Mouse (Mus musculus) liver, embryonic 11.5 days (tissue): ENCODE data around the gene Olfr20. TPM values are rescaled to one million over a fixed set of nuclear protein-coding genes. Genes with fewer than 3 reads are reported as not detected.

ENCODE experiments used
- ATAC-seq: fragments of 200-750 bp; cut with Nextera tagmentation; replicated peaks from 2 replicates; pipeline ENCODE4 v1.8.0; 2017; ENCODE audit warnings: moderate number of reproducible peaks, mild to moderate bottlenecking, moderate TSS enrichment, moderate library complexity; ENCODE audit not compliant: low FRiP score
- DNase-seq: peaks from one replicate; pipeline ENCODE4 v3.0.0-alpha.2; 2017; ENCODE audit warnings: low spot score
- H3K27ac ChIP-seq: fragments of 300-500 bp; sonication (generic); 2 replicates; pipeline ENCODE4 v1.5.1; 2014; ENCODE audit warnings: mild to moderate bottlenecking, low read depth, low read length, control low read depth
- H3K27me3 ChIP-seq: fragments of 300-500 bp; sonication (generic); replicated peaks from 2 replicates; pipeline ENCODE4 v1.6.1; 2014; ENCODE audit warnings: low read length, mixed read lengths; ENCODE audit not compliant: control insufficient read depth, insufficient read depth
- H3K36me3 ChIP-seq: fragments of 300-500 bp; sonication (generic); 2 replicates; pipeline ENCODE4 v1.6.1; 2014; ENCODE audit warnings: mild to moderate bottlenecking, low read length, moderate library complexity, mixed read lengths; ENCODE audit not compliant: control insufficient read depth, insufficient read depth
- H3K4me1 ChIP-seq: fragments of 300-500 bp; sonication (generic); replicated peaks from 2 replicates; pipeline ENCODE4 v1.6.1; 2014; ENCODE audit warnings: low read length, mixed read lengths; ENCODE audit not compliant: control insufficient read depth, insufficient read depth
- H3K4me2 ChIP-seq: fragments of 300-500 bp; sonication (generic); 2 replicates; pipeline ENCODE4 v1.6.1; 2014; ENCODE audit warnings: mild to moderate bottlenecking, control low read depth, moderate library complexity
- H3K4me3 ChIP-seq: fragments of 300-500 bp; sonication (generic); 2 replicates; pipeline ENCODE4 v1.5.1; 2014; ENCODE audit warnings: low read depth, low read length, control low read depth
- H3K9ac ChIP-seq: fragments of 300-500 bp; sonication (generic); 2 replicates; pipeline ENCODE4 v1.6.1; 2014; ENCODE audit warnings: low read depth, low read length, control low read depth
- H3K9me3 ChIP-seq: fragments of 300-500 bp; sonication (generic); 2 replicates; pipeline ENCODE4 v1.6.1; 2016; ENCODE audit warnings: low read length, inconsistent platforms, mixed read lengths; ENCODE audit not compliant: control insufficient read depth
- WGBS: fragments of 180-500 bp; shearing (Covaris S2); extraction: QIAGEN DNeasy Blood & Tissue Kit; methylation state at CpG from one replicate; pipeline ENCODE4 v1.1.7; 2014; 5-methylcytosine and 5-hydroxymethylcytosine counted together
- polyA plus RNA-seq: library from polyadenylated mRNA; unstranded; fragments of >200 nt; fragmentation: Nextera tagmentation; extraction: Ambion mirVana; gene quantifications from 2 replicates; pipeline ENCODE4 v1.2.1, GENCODE M21; 2014

Olfr20 gene
- polyA plus RNA-seq, 1 experiment from 2014 or later = 0.16 TPM

- Histone ChIP-seq H3K36me3 (no peaks in the 10 kb centered on the region), H3K9me3 (no peaks in the 10 kb centered on the region), H3K4me3 (no peak overlapping the region), H3K4me1 (no peaks in the 10 kb centered on the region), H3K27me3 (no peaks in the 10 kb centered on the region), H3K9ac (no peak overlapping the region), H3K4me2 (no peak overlapping the region), H3K27ac (no peak overlapping the region)
- DNase-seq = no peak
- ATAC-seq = no peak
- WGBS = 81% methylated on average over 2 of the region's 2 CpGs
Measured at GRCm38 (mm10) chr11:73333357-73333756, 17.2 kb upstream of the Olfr20 start.

- no peak for DNase-seq
- Histone ChIP-seq H3K36me3 (no peaks in the 10 kb centered on the region), H3K9ac (no peak overlapping the region), H3K9me3 (no peaks in the 10 kb centered on the region), H3K27ac (no peak overlapping the region), H3K4me2 (no peak overlapping the region), H3K4me1 (no peaks in the 10 kb centered on the region), H3K27me3 (no peaks in the 10 kb centered on the region), H3K4me3 (no peak overlapping the region)
- no peak for ATAC-seq
- 70% methylated on average over 4 of the region's 4 CpGs for WGBS
Measured at GRCm38 (mm10) chr11:73336919-73337318, 13.7 kb upstream of the Olfr20 start.

GRCm38 (mm10) chr11:73370946-73371345, 20.4 kb downstream of the Olfr20 start, which contains the start of gene Olfr376:
Olfr376 (plus strand) TSS chr11:73371246.
- Histone ChIP-seq H3K4me1 (no peaks in the 10 kb centered on the region), H3K27ac (no peak within 1 kb of the TSS), H3K4me3 (no peak within 1 kb of the TSS), H3K9ac (no peak within 1 kb of the TSS), H3K36me3 (no peaks in the 10 kb centered on the region), H3K27me3 (no peaks in the 10 kb centered on the region), H3K9me3 (no peaks in the 10 kb centered on the region; the same call in 1 of the 2 replicates), H3K4me2 (no peak within 1 kb of the TSS)
- no peak for DNase-seq
- 73% methylated on average over 2 of the region's 2 CpGs for WGBS
- no peak for ATAC-seq

- no peaks in the 10 kb centered on the region for H3K27me3 ChIP-seq
- H3K36me3 ChIP-seq = no peaks in the 10 kb centered on the region
- H3K9ac ChIP-seq = no peak overlapping the region
- DNase-seq = no peak
- H3K4me2 ChIP-seq = no peak overlapping the region
- H3K9me3 ChIP-seq = no peaks in the 10 kb centered on the region
- no peak for ATAC-seq
- no peak overlapping the region for H3K27ac ChIP-seq
- H3K4me3 ChIP-seq = no peak overlapping the region
- no peaks in the 10 kb centered on the region for H3K4me1 ChIP-seq
- WGBS = 62% methylated on average over 4 of the region's 4 CpGs
Measured at GRCm38 (mm10) chr11:73395374-73395773, 44.8 kb downstream of the Olfr20 start.

GRCm38 (mm10) chr11:73399514-73399913, 48.9 kb downstream of the Olfr20 start, which contains the start of gene Olfr1:
Olfr1 (minus strand) TSS chr11:73399614.
- H3K4me3 ChIP-seq = no peak within 1 kb of the TSS
- H3K4me2 ChIP-seq = no peak within 1 kb of the TSS
- H3K4me1 ChIP-seq = no peaks in the 10 kb centered on the region
- H3K9ac ChIP-seq = no peak within 1 kb of the TSS
- no peak for ATAC-seq
- DNase-seq = no peak
- no peak within 1 kb of the TSS for H3K27ac ChIP-seq
- H3K9me3 ChIP-seq = no peaks in the 10 kb centered on the region
- H3K36me3 ChIP-seq = no peaks in the 10 kb centered on the region
- no peaks in the 10 kb centered on the region for H3K27me3 ChIP-seq

Other genes starting within 250 kb of the Olfr20 start
- gene Haspin, start 212.5 kb upstream of the Olfr20 start, polyA plus RNA-seq = 24.2 and 25.1 TPM in 2 replicates
- 0.62 and 0.68 TPM in 2 replicates for gene P2rx5, start 190.4 kb upstream of the Olfr20 start, polyA plus RNA-seq
- gene Emc6, start 173.7 kb upstream of the Olfr20 start, polyA plus RNA-seq = 145 and 148 TPM in 2 replicates
- gene Tax1bp3, start 173.7 kb upstream of the Olfr20 start, polyA plus RNA-seq = 81.1 and 85.3 TPM in 2 replicates
- gene Ctns, start 151.7 kb upstream of the Olfr20 start, polyA plus RNA-seq = 11.7 and 12.3 TPM in 2 replicates
- gene Shpk, start 151.3 kb upstream of the Olfr20 start, polyA plus RNA-seq = 2.6 and 2.7 TPM in 2 replicates
- not detected in 2 replicates for gene Trpv1, start 116.5 kb upstream of the Olfr20 start, polyA plus RNA-seq
- 0.04 TPM in 1 of 2 replicates, not detected in the other for gene Trpv3, start 83.4 kb upstream of the Olfr20 start, polyA plus RNA-seq
- gene Aspa, start 21.2 kb upstream of the Olfr20 start, polyA plus RNA-seq = 0.82 and 2.1 TPM in 2 replicates
- not detected in 2 replicates for gene Gm49340, start 21.0 kb upstream of the Olfr20 start, polyA plus RNA-seq
- 0.32 TPM in 1 of 2 replicates, not detected in the other for gene Spata22, start 21.0 kb upstream of the Olfr20 start, polyA plus RNA-seq
- gene Olfr376, start 20.5 kb downstream of the Olfr20 start, polyA plus RNA-seq = not detected in 2 replicates
- gene Olfr1, start 48.8 kb downstream of the Olfr20 start, polyA plus RNA-seq = not detected in 2 replicates
- gene Olfr378, start 77.7 kb downstream of the Olfr20 start, polyA plus RNA-seq = not detected in 2 replicates
- gene Olfr380, start 106.7 kb downstream of the Olfr20 start, polyA plus RNA-seq = not detected in 2 replicates
- gene Olfr381, start 140.8 kb downstream of the Olfr20 start, polyA plus RNA-seq = not detected in 2 replicates
- not detected in 2 replicates for gene Olfr382, start 166.4 kb downstream of the Olfr20 start, polyA plus RNA-seq
- gene Olfr385, start 242.2 kb downstream of the Olfr20 start, polyA plus RNA-seq = not detected in 2 replicates
- gene Olfr384, start 247.8 kb downstream of the Olfr20 start, polyA plus RNA-seq = not detected in 2 replicates